Mouse (Mus musculus) hindbrain, embryonic 14.5 days (tissue): Measurements from ENCODE around the gene Porcn. TPM values are rescaled to one million over a fixed set of nuclear protein-coding genes. Genes with fewer than 3 reads are reported as not detected.

Experiments used
- ATAC-seq: fragments of 200-750 bp; cut with Nextera tagmentation; 2 replicates; pipeline ENCODE4 v1.8.0; 2017; ENCODE audit warnings: moderate number of reproducible peaks, mild to moderate bottlenecking, moderate TSS enrichment, moderate library complexity; ENCODE audit not compliant: low FRiP score
- DNase-seq: peaks from one replicate; pipeline ENCODE4 v3.0.0-alpha.2; 2015; ENCODE audit warnings: low spot score
- H3K27ac ChIP-seq: fragments of 300-500 bp; sonication (generic); 2 replicates; pipeline ENCODE4 v1.5.1; 2014; ENCODE audit warnings: mild to moderate bottlenecking, moderate library complexity
- H3K27me3 ChIP-seq: fragments of 300-500 bp; sonication (generic); 2 replicates; pipeline ENCODE4 v1.6.1; 2014; ENCODE audit warnings: mild to moderate bottlenecking, low read length, mixed read lengths; ENCODE audit not compliant: control insufficient read depth, insufficient read depth
- H3K36me3 ChIP-seq: fragments of 300-500 bp; sonication (generic); replicated peaks from 2 replicates; pipeline ENCODE4 v1.6.1; 2014; ENCODE audit not compliant: control insufficient read depth, insufficient read depth
- H3K4me1 ChIP-seq: fragments of 300-500 bp; sonication (generic); replicated peaks from 2 replicates; pipeline ENCODE4 v1.6.1; 2014; ENCODE audit warnings: antibody characterized with exemption, low read length, mixed read lengths; ENCODE audit not compliant: control insufficient read depth, insufficient read depth
- H3K4me2 ChIP-seq: fragments of 300-500 bp; sonication (generic); replicated peaks from 2 replicates; pipeline ENCODE4 v1.6.1; 2014; ENCODE audit warnings: mild to moderate bottlenecking, moderate library complexity
- H3K4me3 ChIP-seq: fragments of 300-500 bp; sonication (generic); replicated peaks from 2 replicates; pipeline ENCODE4 v1.5.1; 2014; ENCODE audit warnings: mild to moderate bottlenecking, low read length
- H3K9ac ChIP-seq: fragments of 300-500 bp; sonication (generic); 2 replicates; pipeline ENCODE4 v1.6.1; 2014
- H3K9me3 ChIP-seq: fragments of 300-500 bp; sonication (generic); 2 replicates; pipeline ENCODE4 v1.6.1; 2016; ENCODE audit warnings: low read length; ENCODE audit not compliant: control insufficient read depth
- WGBS: fragments of 180-500 bp; shearing (Covaris S2); extraction: QIAGEN DNeasy Blood & Tissue Kit; methylation state at CpG from one replicate; pipeline ENCODE4 v1.1.7; 2014; 5-methylcytosine and 5-hydroxymethylcytosine counted together
- polyA plus RNA-seq: library from polyadenylated mRNA; unstranded; fragments of >200 nt; fragmentation: Nextera tagmentation; extraction: Ambion mirVana; gene quantifications from 2 replicates; pipeline ENCODE4 v1.2.1, GENCODE M21; 2014

Porcn gene
- polyA plus RNA-seq, 1 experiment from 2014 or later: 45.0 TPM

- no peak overlapping the region for H3K27ac ChIP-seq
- no peak overlapping the region for H3K4me2 ChIP-seq
- no peak overlapping the region for H3K4me3 ChIP-seq
- H3K9ac ChIP-seq: no peak overlapping the region
- no peaks in the 10 kb centered on the region for H3K4me1 ChIP-seq
- ATAC-seq: no peak
- no peaks in the 10 kb centered on the region for H3K27me3 ChIP-seq
- 82% methylated on average over 7 of the region's 7 CpGs for WGBS
- no peaks in the 10 kb centered on the region for H3K36me3 ChIP-seq
- H3K9me3 ChIP-seq: no peaks in the 10 kb centered on the region
- no peak for DNase-seq
These were observed 5.3 kb upstream of the Porcn start for GRCm38 (mm10) chrX:8211490-8212207.

- 81% methylated on average over 2 of the region's 2 CpGs for WGBS
- Histone ChIP-seq H3K27me3 (no peaks in the 10 kb centered on the region), H3K9me3 (no peaks in the 10 kb centered on the region), H3K4me2 (no peak overlapping the region), H3K4me3 (no peak overlapping the region), H3K36me3 (no peaks in the 10 kb centered on the region), H3K9ac (no peak overlapping the region), H3K4me1 (no peaks in the 10 kb centered on the region), H3K27ac (no peak overlapping the region)
- ATAC-seq: no peak
- DNase-seq: no peak
These were observed 3.4 kb upstream of the Porcn start for GRCm38 (mm10) chrX:8209720-8210119.

- H3K27ac ChIP-seq: no peak overlapping the region
- no peaks in the 10 kb centered on the region for H3K27me3 ChIP-seq
- H3K9me3 ChIP-seq: no peaks in the 10 kb centered on the region
- peak overlapping the region; percentile 56; the same call in 1 of the 2 replicates for H3K4me3 ChIP-seq
- peaks cover 6% of the 10 kb centered on the region; the same call in 1 of the 2 replicates for H3K36me3 ChIP-seq
- no peak overlapping the region for H3K9ac ChIP-seq
- peak overlapping the region; percentile 53 for H3K4me2 ChIP-seq
- DNase-seq (no peak), ATAC-seq (no peak)
- H3K4me1 ChIP-seq: no peaks in the 10 kb centered on the region
- 21% methylated on average over 4 of the region's 4 CpGs for WGBS
These were observed 899 bp upstream of the Porcn start for GRCm38 (mm10) chrX:8207224-8207623.

GRCm38 (mm10) chrX:8206694-8207197 lies 421 bp upstream of the Porcn start:
- DNase-seq (no peak), ATAC-seq (peak; percentile 16; the same call in 1 of the 2 replicates)
- 20% methylated on average over 11 of the region's 11 CpGs for WGBS
- peak overlapping the region; percentile 56 for H3K4me3 ChIP-seq
- peak overlapping the region; percentile 69; the same call in 1 of the 2 replicates for H3K27ac ChIP-seq
- peak overlapping the region; percentile 75 for H3K9ac ChIP-seq
- H3K9me3 ChIP-seq: no peaks in the 10 kb centered on the region
- H3K27me3 ChIP-seq: no peaks in the 10 kb centered on the region
- no peaks in the 10 kb centered on the region for H3K4me1 ChIP-seq
- peaks cover 6% of the 10 kb centered on the region; the same call in 1 of the 2 replicates for H3K36me3 ChIP-seq
- peak overlapping the region; percentile 53 for H3K4me2 ChIP-seq

- Histone ChIP-seq H3K4me3 (peak overlapping the region; percentile 56), H3K9me3 (no peaks in the 10 kb centered on the region), H3K36me3 (peaks cover 14% of the 10 kb centered on the region; the same call in 1 of the 2 replicates), H3K9ac (peak overlapping the region; percentile 75), H3K4me1 (no peaks in the 10 kb centered on the region), H3K4me2 (peak overlapping the region; percentile 53), H3K27me3 (no peaks in the 10 kb centered on the region), H3K27ac (peak overlapping the region; percentile 69)
- WGBS: 33% methylated on average over 7 of the region's 7 CpGs
- ATAC-seq: no peak
- no peak for DNase-seq
These were observed 774 bp downstream of the Porcn start for GRCm38 (mm10) chrX:8205551-8205950.

GRCm38 (mm10) chrX:8205088-8205487 lies 1.2 kb downstream of the Porcn start:
- Histone ChIP-seq H3K4me1 (no peaks in the 10 kb centered on the region), H3K27ac (no peak overlapping the region), H3K4me3 (peak overlapping the region; percentile 56; the same call in 1 of the 2 replicates), H3K27me3 (no peaks in the 10 kb centered on the region), H3K4me2 (peak overlapping the region; percentile 53), H3K9ac (no peak overlapping the region), H3K9me3 (no peaks in the 10 kb centered on the region), H3K36me3 (peaks cover 14% of the 10 kb centered on the region; the same call in 1 of the 2 replicates)
- DNase-seq (no peak), ATAC-seq (no peak)
- WGBS: 71% methylated on average over 4 of the region's 4 CpGs

GRCm38 (mm10) chrX:8204076-8204475 lies 2.2 kb downstream of the Porcn start:
- no peak overlapping the region for H3K4me3 ChIP-seq

GRCm38 (mm10) chrX:8203105-8203504 lies 3.2 kb downstream of the Porcn start:
- DNase-seq: no peak
- no peak for ATAC-seq

More at GRCm38 (mm10) chrX:8204076-8204475, 2.2 kb downstream of the Porcn start:
- no peak overlapping the region for H3K27ac ChIP-seq
- peaks cover 20% of the 10 kb centered on the region for H3K36me3 ChIP-seq
- DNase-seq: no peak
- H3K4me2 ChIP-seq: no peak overlapping the region
- H3K4me1 ChIP-seq: no peaks in the 10 kb centered on the region
- no peaks in the 10 kb centered on the region for H3K27me3 ChIP-seq
- H3K9ac ChIP-seq: no peak overlapping the region
- ATAC-seq: no peak
- 90% methylated on average over 10 of the region's 10 CpGs for WGBS
- H3K9me3 ChIP-seq: no peaks in the 10 kb centered on the region

GRCm38 (mm10) chrX:8193419-8193723 lies 13.0 kb downstream of the Porcn start, which contains the start of gene Ebp:
Gene Ebp, minus strand, starts transcription at chrX:8193512.
- WGBS: 24% methylated on average over 10 of the region's 10 CpGs
- no peaks in the 10 kb centered on the region for H3K9me3 ChIP-seq
- no peaks in the 10 kb centered on the region for H3K36me3 ChIP-seq
- peak within 1 kb of the TSS; percentile 79 for H3K27ac ChIP-seq
- H3K4me1 ChIP-seq: no peaks in the 10 kb centered on the region
- H3K9ac ChIP-seq: peak within 1 kb of the TSS; percentile 50
- no peaks in the 10 kb centered on the region for H3K27me3 ChIP-seq
- ATAC-seq: peak; percentile 62
- peak within 1 kb of the TSS; percentile 45 for H3K4me3 ChIP-seq
- DNase-seq: peak; percentile 25
- H3K4me2 ChIP-seq: peak within 1 kb of the TSS; percentile 69

More at GRCm38 (mm10) chrX:8203105-8203504, 3.2 kb downstream of the Porcn start:
- Histone ChIP-seq H3K27me3 (no peaks in the 10 kb centered on the region), H3K27ac (no peak overlapping the region), H3K4me1 (no peaks in the 10 kb centered on the region), H3K36me3 (peaks cover 22% of the 10 kb centered on the region), H3K9ac (no peak overlapping the region), H3K9me3 (no peaks in the 10 kb centered on the region), H3K4me3 (no peak overlapping the region), H3K4me2 (no peak overlapping the region)
- 93% methylated on average over 14 of the region's 14 CpGs for WGBS
